Mouse (Mus musculus): ENCODE measurements around the gene Tpm4.

GRCm38 (mm10) chr8:72115202-72115601, 19.6 kb upstream of the Tpm4 start:
- TF ChIP-seq POLR2A (IDR thresholded peaks at IDR 0.05; ENCODE audit: control insufficient read depth, low read depth, low read length): no peak
- TF ChIP-seq CTCF (IDR thresholded peaks at IDR 0.05; ENCODE audit: control insufficient read depth, insufficient read depth, insufficient replicate concordance, low read depth, low read length): no peak
